ENCODE assay signal across 1 mouse cellular context in the genomic region with DNA sequence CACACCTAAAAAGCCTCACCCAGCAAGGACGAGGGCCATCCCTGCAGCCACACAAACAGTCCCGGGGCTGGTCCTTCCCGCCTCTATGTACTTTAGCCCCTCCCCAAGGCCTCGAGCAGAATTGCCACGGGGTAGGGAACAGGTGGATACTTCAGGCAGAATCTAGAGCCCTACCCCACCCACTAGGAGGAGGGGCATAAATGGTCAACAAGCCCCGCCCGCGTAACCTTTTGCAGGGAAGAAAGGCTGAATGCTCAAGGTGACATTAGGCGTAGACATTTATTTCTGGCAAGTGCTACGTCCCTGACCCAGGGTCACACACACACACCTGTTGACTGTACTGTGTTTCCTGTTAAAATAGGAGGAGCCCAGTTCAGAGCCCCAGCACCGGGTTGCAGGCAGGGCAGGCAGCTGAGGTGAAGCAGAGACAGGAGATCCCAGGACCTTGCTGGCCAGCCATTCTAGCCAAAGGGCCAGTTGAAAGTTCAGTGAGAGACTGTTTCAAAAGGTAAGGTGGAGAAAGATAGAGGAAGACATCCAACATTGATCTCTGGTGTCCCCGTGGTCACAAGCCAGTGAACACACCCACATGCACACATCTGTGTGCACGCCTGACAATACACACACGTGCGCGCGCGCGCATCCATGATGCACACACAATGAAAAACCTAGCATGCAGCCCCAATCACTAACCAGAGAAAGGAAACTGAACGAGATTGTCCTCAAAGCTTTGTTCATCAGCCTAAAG.
TF ChIP-seq lines count a peak whose summit lies in the region.

No protein-coding gene starts in this region.

TF ChIP-seq in MEL, 35 proteins besides CTCF, POLR2A, EP300 and RAD21:
- TF ChIP-seq SIN3A (IDR thresholded peaks at IDR 0.05; ENCODE audit: low read length) = peak; percentile 4; the same call in 1 of the 2 replicates
- TF ChIP-seq POLR2AphosphoS5 (IDR thresholded peaks at IDR 0.05; ENCODE audit: borderline replicate concordance, low read depth, low read length) = no peak
- TF ChIP-seq POLR2AphosphoS2 (IDR thresholded peaks at IDR 0.05; ENCODE audit: low read length) = no peak
- no peak for TF ChIP-seq E2F4 (IDR thresholded peaks at IDR 0.05; ENCODE audit: borderline replicate concordance, low read depth, low read length)
- no peak for TF ChIP-seq ELF1 (IDR thresholded peaks at IDR 0.05; ENCODE audit: low read depth, low read length)
- no peak for TF ChIP-seq ZMIZ1 (IDR thresholded peaks at IDR 0.05; ENCODE audit: low read depth, low read length)
- no peak for TF ChIP-seq MAZ (IDR thresholded peaks at IDR 0.05; ENCODE audit: low read depth, low read length)
- no peak for TF ChIP-seq MAFK (IDR thresholded peaks at IDR 0.05; ENCODE audit: borderline replicate concordance, low read depth, low read length)
- no peak for TF ChIP-seq HCFC1 (IDR thresholded peaks at IDR 0.05; ENCODE audit: low read depth, low read length)
- TF ChIP-seq MXI1 (IDR thresholded peaks at IDR 0.05; ENCODE audit: low read depth, low read length) = peak; percentile 84
- no peak for TF ChIP-seq TCF12 (IDR thresholded peaks at IDR 0.05; ENCODE audit: low read depth, low read length)
- no peak for TF ChIP-seq ZKSCAN1 (IDR thresholded peaks at IDR 0.05; ENCODE audit: low read depth, low read length)
- no peak for TF ChIP-seq ZNF384 (IDR thresholded peaks at IDR 0.05; ENCODE audit: low read depth, low read length)
- TF ChIP-seq GABPA (IDR thresholded peaks at IDR 0.05; ENCODE audit: low read depth, low read length) = no peak
- TF ChIP-seq NELFE (IDR thresholded peaks at IDR 0.05; ENCODE audit: low read depth, low read length) = no peak
- TF ChIP-seq TAL1 (IDR thresholded peaks at IDR 0.05; ENCODE audit: low read length) = no peak
- TF ChIP-seq MEF2A (IDR thresholded peaks at IDR 0.05; ENCODE audit: extremely low read depth, insufficient replicate concordance, low read depth, low read length, poor library complexity, severe bottlenecking) = no peak
- TF ChIP-seq TBP (IDR thresholded peaks at IDR 0.05; ENCODE audit: low read depth, low read length) = no peak
- no peak for TF ChIP-seq RCOR1 (IDR thresholded peaks at IDR 0.05; ENCODE audit: low read depth, low read length)
- TF ChIP-seq MYC (IDR thresholded peaks at IDR 0.05; ENCODE audit: low read depth, low read length) = no peak
- no peak for TF ChIP-seq ZC3H11A (IDR thresholded peaks at IDR 0.05; ENCODE audit: low read depth, low read length)
- TF ChIP-seq UBTF (IDR thresholded peaks at IDR 0.05; ENCODE audit: borderline replicate concordance, insufficient read depth, low read depth, low read length) = no peak
- TF ChIP-seq MAX (IDR thresholded peaks at IDR 0.05; ENCODE audit: low read length) = peak; percentile 20
- TF ChIP-seq GATA1 (IDR thresholded peaks at IDR 0.05; ENCODE audit: low read depth, low read length) = no peak
- TF ChIP-seq KAT2A (conservative IDR thresholded peaks at IDR 0.05; ENCODE audit: low read depth, low read length) = no peak
- TF ChIP-seq NRF1 (IDR thresholded peaks at IDR 0.05; ENCODE audit: insufficient read depth, low read depth, low read length, poor library complexity, severe bottlenecking) = peak; percentile 45; the same call in 1 of the 2 replicates
- no peak for TF ChIP-seq BHLHE40 (IDR thresholded peaks at IDR 0.05; ENCODE audit: borderline replicate concordance, low read depth, low read length)
- TF ChIP-seq USF1 (IDR thresholded peaks at IDR 0.05; ENCODE audit: low read depth, low read length) = no peak
TF ChIP-seq in MEL: peak in this region for 4.
